Mouse (Mus musculus) erythroblast, embryonic 14.5 days (primary cell): ENCODE data around the gene Mpped2. TPM values are rescaled to one million over a fixed set of nuclear protein-coding genes. Genes with fewer than 3 reads are reported as not detected.

ENCODE experiments used
- H3K27me3 ChIP-seq: 2 replicates; pipeline ENCODE4 v1.6.1; 2012; ENCODE audit warnings: inconsistent platforms; ENCODE audit not compliant: control insufficient read depth
- H3K36me3 ChIP-seq: 2 replicates; pipeline ENCODE4 v1.6.1; 2012; ENCODE audit warnings: mild to moderate bottlenecking, inconsistent platforms; ENCODE audit not compliant: control insufficient read depth
- H3K4me1 ChIP-seq: 2 replicates; pipeline ENCODE4 v1.6.1; 2012; ENCODE audit warnings: inconsistent platforms; ENCODE audit not compliant: control insufficient read depth
- H3K4me3 ChIP-seq: replicated peaks from 2 replicates; pipeline ENCODE3; 2012; ENCODE audit warnings: moderate library complexity, mild to moderate bottlenecking, inconsistent platforms
- H3K9me3 ChIP-seq: 2 replicates; pipeline ENCODE4 v1.6.1; 2012; ENCODE audit warnings: low read length, inconsistent platforms, mixed read lengths; ENCODE audit not compliant: control insufficient read depth
- GATA1 ChIP-seq: IDR thresholded peaks from 2 replicates; pipeline ENCODE4 v1.6.1; 2012; ENCODE audit warnings: low read length, inconsistent platforms, mixed read lengths
- TAL1 ChIP-seq: IDR thresholded peaks from 3 replicates; pipeline ENCODE4 v1.6.1; 2012; ENCODE audit warnings: low read length, inconsistent platforms, mixed read lengths
- polyA plus RNA-seq: library from polyadenylated mRNA; stranded (reverse); fragments of >175 nt; gene quantifications from 2 replicates; pipeline ENCODE4 v1.2.3, GENCODE M21; 2012

Gene Mpped2
- polyA plus RNA-seq, 1 experiment: not detected

GRCm38 (mm10) chr2:106854758-106855157 lies 161.7 kb downstream of the Mpped2 start:
- Histone ChIP-seq H3K9me3 (no peaks in the 10 kb centered on the region), H3K4me3 (no peak overlapping the region), H3K27me3 (no peaks in the 10 kb centered on the region), H3K36me3 (no peaks in the 10 kb centered on the region), H3K4me1 (no peaks in the 10 kb centered on the region)
- TF ChIP-seq GATA1 (no peak), TAL1 (no peak)

GRCm38 (mm10) chr2:106855184-106855583 lies 162.1 kb downstream of the Mpped2 start:
- TF ChIP-seq GATA1: no peak
- TF ChIP-seq TAL1: no peak
- Histone ChIP-seq H3K27me3 (no peaks in the 10 kb centered on the region), H3K36me3 (no peaks in the 10 kb centered on the region), H3K9me3 (no peaks in the 10 kb centered on the region), H3K4me1 (no peaks in the 10 kb centered on the region), H3K4me3 (no peak overlapping the region)

- Histone ChIP-seq H3K9me3 (no peaks in the 10 kb centered on the region), H3K4me1 (no peaks in the 10 kb centered on the region), H3K4me3 (no peak overlapping the region), H3K36me3 (no peaks in the 10 kb centered on the region), H3K27me3 (no peaks in the 10 kb centered on the region)
- TF ChIP-seq TAL1: no peak
- no peak for TF ChIP-seq GATA1
Measured at GRCm38 (mm10) chr2:106855623-106856350, 162.7 kb downstream of the Mpped2 start.

DNA sequence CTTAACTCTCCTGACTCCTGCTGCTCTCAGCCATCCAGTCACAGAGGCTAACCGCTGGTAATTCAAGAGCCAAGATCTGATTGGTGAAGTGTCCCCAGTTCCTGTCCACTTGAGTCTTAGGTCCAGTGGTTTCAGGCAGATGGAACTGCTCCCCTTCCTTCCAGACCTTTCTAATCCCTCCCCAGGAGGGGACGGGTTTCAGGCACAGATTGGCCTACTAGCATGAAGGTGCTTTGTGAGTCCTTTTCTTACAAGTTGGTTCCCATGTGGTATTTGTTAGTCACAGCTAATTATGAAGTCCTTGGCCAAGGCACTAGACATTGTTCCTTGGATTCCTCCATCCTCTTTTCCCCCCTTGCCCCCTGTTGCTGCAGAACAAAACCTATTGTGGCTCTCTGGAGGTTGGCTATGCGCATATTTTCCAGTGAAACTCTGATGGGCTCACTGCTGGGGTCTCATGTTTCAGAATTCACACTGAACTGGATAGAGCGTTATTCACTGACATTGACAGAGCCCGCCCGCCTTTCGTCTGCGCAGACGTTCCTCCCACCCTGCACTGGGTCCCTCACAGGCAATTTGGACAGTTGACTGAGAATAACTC lies 163.4 kb downstream of the Mpped2 start:
- Histone ChIP-seq H3K9me3 (no peaks in the 10 kb centered on the region), H3K4me3 (no peak overlapping the region), H3K36me3 (no peaks in the 10 kb centered on the region), H3K4me1 (no peaks in the 10 kb centered on the region), H3K27me3 (no peaks in the 10 kb centered on the region)
- TF ChIP-seq TAL1 (no peak), GATA1 (no peak)

GRCm38 (mm10) chr2:106857258-106857657 lies 164.2 kb downstream of the Mpped2 start:
- Histone ChIP-seq H3K9me3 (no peaks in the 10 kb centered on the region), H3K36me3 (no peaks in the 10 kb centered on the region), H3K4me3 (no peak overlapping the region), H3K27me3 (no peaks in the 10 kb centered on the region), H3K4me1 (no peaks in the 10 kb centered on the region)
- no peak for TF ChIP-seq TAL1
- no peak for TF ChIP-seq GATA1

DNA sequence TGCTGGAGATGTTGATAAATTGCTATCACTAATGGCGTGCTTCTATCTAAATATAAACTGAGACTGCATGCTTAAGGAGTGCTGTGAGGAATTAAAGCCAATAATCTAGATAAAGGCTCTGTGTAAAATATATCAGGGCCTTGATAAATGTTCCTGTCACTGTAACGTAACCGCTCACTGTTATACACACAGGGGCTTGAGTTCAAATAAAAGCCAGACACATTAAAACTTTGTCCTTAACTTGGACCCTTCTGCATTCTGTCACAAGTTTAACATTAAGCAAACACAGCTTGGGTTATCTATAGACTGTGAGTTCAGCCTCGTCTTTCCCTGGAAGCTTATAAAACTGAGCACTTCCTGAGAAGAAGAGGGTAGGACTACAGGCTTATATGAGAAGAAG lies 164.6 kb downstream of the Mpped2 start:
- Histone ChIP-seq H3K4me1 (no peaks in the 10 kb centered on the region), H3K36me3 (no peaks in the 10 kb centered on the region), H3K9me3 (no peaks in the 10 kb centered on the region), H3K27me3 (no peaks in the 10 kb centered on the region), H3K4me3 (no peak overlapping the region)
- no peak for TF ChIP-seq TAL1
- no peak for TF ChIP-seq GATA1

DNA sequence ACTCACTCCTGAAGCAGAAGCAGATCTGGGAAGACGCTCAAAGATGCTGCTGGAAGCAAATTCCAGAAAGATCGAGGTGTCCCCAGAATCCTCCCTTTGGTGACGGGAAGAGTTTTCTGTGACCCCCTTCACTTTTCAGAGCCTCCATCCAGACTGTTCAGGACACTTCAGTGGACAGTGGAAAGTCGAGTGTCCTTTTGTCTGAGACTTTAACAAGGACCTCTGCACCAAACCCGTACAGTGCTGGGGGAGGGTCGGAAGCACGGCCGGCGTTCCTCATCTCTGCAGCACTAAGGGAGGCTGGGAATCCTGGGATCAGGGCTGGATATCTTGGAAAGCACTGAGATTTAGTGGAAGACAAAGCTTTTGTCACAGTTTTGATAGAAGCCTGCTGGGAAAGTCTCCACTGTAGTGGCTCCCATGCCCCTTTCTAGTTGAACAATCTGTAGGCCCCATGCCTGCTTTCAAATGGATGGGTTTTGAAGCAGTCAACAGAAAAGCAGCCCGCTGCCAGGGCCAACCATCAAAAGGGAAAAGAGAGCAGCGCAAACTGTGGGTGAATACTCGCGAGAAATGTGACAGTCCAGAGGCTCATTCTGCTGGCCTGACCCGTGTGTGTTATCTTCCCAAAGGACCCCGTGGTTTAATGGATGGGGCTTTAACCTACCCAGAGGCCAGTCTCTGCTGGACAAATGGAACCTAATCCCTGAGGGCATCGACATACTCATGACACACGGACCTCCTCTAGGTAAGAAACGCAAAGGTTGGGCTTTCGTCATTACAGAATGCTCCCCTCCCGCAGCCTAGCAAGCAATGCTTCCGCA lies 168.0 kb downstream of the Mpped2 start:
- Histone ChIP-seq H3K36me3 (no peaks in the 10 kb centered on the region), H3K27me3 (no peaks in the 10 kb centered on the region), H3K4me3 (no peak overlapping the region), H3K4me1 (no peaks in the 10 kb centered on the region), H3K9me3 (no peaks in the 10 kb centered on the region)
- no peak for TF ChIP-seq TAL1
- TF ChIP-seq GATA1: no peak

- no peak for TF ChIP-seq GATA1
- TF ChIP-seq TAL1: no peak
- Histone ChIP-seq H3K4me1 (no peaks in the 10 kb centered on the region), H3K36me3 (no peaks in the 10 kb centered on the region), H3K4me3 (no peak overlapping the region), H3K27me3 (no peaks in the 10 kb centered on the region), H3K9me3 (no peaks in the 10 kb centered on the region)
Measured at GRCm38 (mm10) chr2:106863050-106863653, 170.1 kb downstream of the Mpped2 start.
